Mouse (Mus musculus): ENCODE data around the gene Copg2. TPM values are rescaled to one million over a fixed set of nuclear protein-coding genes. Genes with fewer than 3 reads are reported as not detected.

Copg2 gene
- polyA plus RNA-seq, 1 experiment = 81.8 TPM

GRCm38 (mm10) chr6:30749892-30750291, 146.7 kb downstream of the Copg2 start:
- TF ChIP-seq EP300 (IDR thresholded peaks at IDR 0.05; ENCODE audit: insufficient read depth, low read depth, low read length) (no peak), POLR2A (IDR thresholded peaks at IDR 0.05; ENCODE audit: insufficient read depth, low read length) (no peak)
- Histone ChIP-seq H3K27ac (ENCODE audit: insufficient read depth, low read length) (no peak overlapping the region), H3K9ac (ENCODE audit: low read depth, poor library complexity, severe bottlenecking) (no peak overlapping the region), H3K36me3 (ENCODE audit: control insufficient read depth, insufficient read depth, low read length, poor library complexity, severe bottlenecking) (peaks cover 31% of the 10 kb centered on the region), H3K9me3 (replicated peaks; ENCODE audit: control insufficient read depth, insufficient read depth, low read length, poor library complexity, severe bottlenecking) (no peaks in the 10 kb centered on the region), H3K4me3 (ENCODE audit: low read depth, low read length) (no peak overlapping the region), H3K27me3 (ENCODE audit: control insufficient read depth, insufficient read depth, low read length, poor library complexity, severe bottlenecking) (no peaks in the 10 kb centered on the region), H3K4me1 (ENCODE audit: control insufficient read depth, insufficient read depth, low read length) (no peaks in the 10 kb centered on the region)

DNA sequence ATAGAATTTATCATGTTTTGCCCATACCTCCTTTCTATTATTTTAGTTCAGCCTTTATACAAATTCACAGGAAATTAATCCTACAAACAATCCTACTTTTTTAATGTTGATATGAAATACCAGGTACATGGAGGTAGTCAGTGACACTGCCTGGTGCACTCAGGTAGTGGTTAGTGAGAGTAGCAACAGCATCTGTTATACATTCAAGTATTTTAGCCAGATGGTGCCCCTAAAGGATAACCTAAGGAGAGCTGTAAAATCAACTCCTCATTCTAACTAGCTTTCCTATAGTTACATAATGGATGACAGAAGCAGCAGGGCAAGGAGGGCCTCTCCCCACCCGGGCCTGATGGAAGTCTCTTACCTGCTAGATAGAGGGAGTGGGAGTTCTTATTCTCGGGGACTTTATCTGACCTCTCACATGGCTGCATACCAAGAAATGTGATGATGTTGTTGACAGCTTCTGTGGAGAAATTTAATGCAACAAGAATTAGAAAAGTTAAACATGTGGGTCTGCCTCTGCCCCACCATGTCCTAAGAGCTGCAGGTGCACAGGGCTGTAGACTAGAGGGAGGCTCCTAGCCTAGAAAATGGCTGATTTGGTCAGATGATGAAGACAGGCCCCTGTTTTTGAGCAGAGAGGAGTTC, 147.4 kb downstream of the Copg2 start:
- H3K27ac ChIP-seq (ENCODE audit: insufficient read depth, low read length) = no peak overlapping the region
- no peak overlapping the region for H3K9ac ChIP-seq (ENCODE audit: low read depth, poor library complexity, severe bottlenecking)
- TF ChIP-seq EP300 (IDR thresholded peaks at IDR 0.05; ENCODE audit: insufficient read depth, low read depth, low read length) = no peak
- no peak for TF ChIP-seq CTCF (IDR thresholded peaks at IDR 0.05; ENCODE audit: low read depth, low read length)
- no peaks in the 10 kb centered on the region for H3K4me1 ChIP-seq (ENCODE audit: control insufficient read depth, insufficient read depth, low read length)
- peaks cover 32% of the 10 kb centered on the region for H3K36me3 ChIP-seq (ENCODE audit: control insufficient read depth, insufficient read depth, low read length, poor library complexity, severe bottlenecking)
- no peaks in the 10 kb centered on the region for H3K9me3 ChIP-seq (replicated peaks; ENCODE audit: control insufficient read depth, insufficient read depth, low read length, poor library complexity, severe bottlenecking)
- H3K27me3 ChIP-seq (ENCODE audit: control insufficient read depth, insufficient read depth, low read length, poor library complexity, severe bottlenecking) = no peaks in the 10 kb centered on the region
- no peak overlapping the region for H3K4me3 ChIP-seq (ENCODE audit: low read depth, low read length)

DNA sequence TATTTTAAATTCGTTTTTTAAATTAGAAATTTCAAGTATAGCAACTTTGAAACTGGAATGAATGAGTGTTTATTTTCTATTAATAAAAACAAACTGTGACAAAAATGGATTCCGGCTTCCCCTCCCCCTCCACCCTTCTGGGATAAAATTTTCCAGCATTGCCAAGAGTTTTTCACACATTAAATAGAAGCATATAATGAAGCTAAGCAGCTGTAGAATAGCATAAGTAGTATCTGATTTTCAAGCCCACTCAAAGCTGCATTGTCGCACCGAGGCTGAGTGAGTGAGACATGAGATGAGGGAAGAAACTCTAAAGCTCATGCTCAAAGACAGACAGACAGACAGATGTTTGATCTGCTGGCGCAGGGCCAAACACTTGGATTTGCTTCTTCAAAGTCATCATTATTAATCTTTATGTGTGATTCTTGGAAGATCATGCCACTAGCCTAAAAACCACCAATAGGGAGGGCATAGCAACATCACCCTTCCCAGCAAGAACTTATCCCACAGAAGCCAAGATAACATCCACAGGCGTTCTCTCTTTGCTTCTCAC, 148.2 kb downstream of the Copg2 start:
- no peaks in the 10 kb centered on the region for H3K27me3 ChIP-seq (ENCODE audit: control insufficient read depth, insufficient read depth, low read length, poor library complexity, severe bottlenecking)
- TF ChIP-seq EP300 (IDR thresholded peaks at IDR 0.05; ENCODE audit: insufficient read depth, low read depth, low read length) (no peak), CTCF (IDR thresholded peaks at IDR 0.05; ENCODE audit: low read depth, low read length) (no peak), POLR2A (IDR thresholded peaks at IDR 0.05; ENCODE audit: insufficient read depth, low read length) (no peak)
- no peak overlapping the region for H3K9ac ChIP-seq (ENCODE audit: low read depth, poor library complexity, severe bottlenecking)
- no peaks in the 10 kb centered on the region for H3K4me1 ChIP-seq (ENCODE audit: control insufficient read depth, insufficient read depth, low read length)
- no peak overlapping the region for H3K27ac ChIP-seq (ENCODE audit: insufficient read depth, low read length)
- no peak overlapping the region for H3K4me3 ChIP-seq (ENCODE audit: low read depth, low read length)
- H3K36me3 ChIP-seq (ENCODE audit: control insufficient read depth, insufficient read depth, low read length, poor library complexity, severe bottlenecking) = peaks cover 39% of the 10 kb centered on the region
- H3K9me3 ChIP-seq (replicated peaks; ENCODE audit: control insufficient read depth, insufficient read depth, low read length, poor library complexity, severe bottlenecking) = no peaks in the 10 kb centered on the region

DNA sequence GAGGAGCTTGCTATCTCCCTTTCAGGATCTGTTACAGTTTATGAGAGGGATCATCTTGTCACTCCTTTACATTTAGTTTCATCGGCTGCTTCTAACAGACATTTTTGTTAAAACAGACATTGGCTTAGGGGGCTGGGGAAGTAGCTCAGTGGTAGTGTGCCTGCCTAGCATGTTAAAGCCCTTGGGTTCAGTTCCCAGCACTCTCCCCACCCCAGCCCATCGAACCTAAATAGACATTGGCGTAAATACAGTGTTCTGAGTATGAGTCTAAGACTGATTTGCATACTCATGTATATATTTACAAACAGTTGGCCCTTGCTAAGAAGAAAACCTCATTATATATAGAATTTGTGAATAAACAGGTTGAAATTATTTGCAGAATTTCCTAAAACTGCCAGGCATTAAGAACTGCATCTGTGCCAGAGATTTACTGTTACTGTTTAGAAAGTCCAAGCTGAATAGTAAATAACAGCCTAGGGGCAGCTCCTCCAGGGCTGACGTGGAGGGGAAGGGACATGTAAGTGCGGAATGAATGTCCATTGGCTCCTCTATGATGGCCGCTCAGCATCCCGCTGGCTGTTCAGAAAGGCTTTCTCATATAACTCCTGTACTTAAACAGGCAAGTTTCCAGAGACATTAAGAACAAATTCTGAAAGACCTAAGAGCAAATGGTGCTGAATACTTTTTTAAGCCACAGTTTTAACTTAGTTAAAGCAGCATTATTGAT, 148.8 kb downstream of the Copg2 start:
- no peaks in the 10 kb centered on the region for H3K4me1 ChIP-seq (ENCODE audit: control insufficient read depth, insufficient read depth, low read length)
- no peaks in the 10 kb centered on the region for H3K9me3 ChIP-seq (replicated peaks; ENCODE audit: control insufficient read depth, insufficient read depth, low read length, poor library complexity, severe bottlenecking)
- H3K27ac ChIP-seq (ENCODE audit: insufficient read depth, low read length) = no peak overlapping the region
- H3K4me3 ChIP-seq (ENCODE audit: low read depth, low read length) = no peak overlapping the region
- H3K9ac ChIP-seq (ENCODE audit: low read depth, poor library complexity, severe bottlenecking) = no peak overlapping the region
- no peaks in the 10 kb centered on the region for H3K27me3 ChIP-seq (ENCODE audit: control insufficient read depth, insufficient read depth, low read length, poor library complexity, severe bottlenecking)
- TF ChIP-seq CTCF (IDR thresholded peaks at IDR 0.05; ENCODE audit: low read depth, low read length) (no peak), POLR2A (IDR thresholded peaks at IDR 0.05; ENCODE audit: insufficient read depth, low read length) (no peak), EP300 (IDR thresholded peaks at IDR 0.05; ENCODE audit: insufficient read depth, low read depth, low read length) (no peak)
- H3K36me3 ChIP-seq (ENCODE audit: control insufficient read depth, insufficient read depth, low read length, poor library complexity, severe bottlenecking) = peaks cover 41% of the 10 kb centered on the region

DNA sequence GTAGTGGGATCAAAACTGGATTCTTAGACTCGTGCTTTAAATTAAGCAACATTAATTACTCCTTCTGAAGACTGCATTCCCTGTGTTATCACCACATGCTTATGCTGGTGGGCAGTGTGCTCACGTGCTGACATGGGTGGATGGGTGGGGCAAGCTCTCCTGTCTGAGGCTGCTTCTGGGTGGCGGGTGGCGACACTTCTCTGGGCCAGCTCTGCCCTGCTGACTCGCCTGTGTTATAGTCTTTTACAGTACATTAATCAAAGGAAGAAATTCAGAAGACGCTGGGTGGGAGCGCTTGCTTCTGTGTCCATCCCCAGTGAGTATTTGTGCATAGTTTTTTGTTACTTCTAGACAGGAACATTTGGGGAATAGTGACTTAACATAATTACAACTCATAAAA, 151.0 kb downstream of the Copg2 start:
- Histone ChIP-seq H3K27me3 (ENCODE audit: control insufficient read depth, insufficient read depth, low read length, poor library complexity, severe bottlenecking) (no peaks in the 10 kb centered on the region), H3K36me3 (ENCODE audit: control insufficient read depth, insufficient read depth, low read length, poor library complexity, severe bottlenecking) (peaks cover 41% of the 10 kb centered on the region), H3K27ac (ENCODE audit: insufficient read depth, low read length) (no peak overlapping the region), H3K4me1 (ENCODE audit: control insufficient read depth, insufficient read depth, low read length) (no peaks in the 10 kb centered on the region), H3K4me3 (ENCODE audit: low read depth, low read length) (no peak overlapping the region), H3K9me3 (replicated peaks; ENCODE audit: control insufficient read depth, insufficient read depth, low read length, poor library complexity, severe bottlenecking) (no peaks in the 10 kb centered on the region), H3K9ac (ENCODE audit: low read depth, poor library complexity, severe bottlenecking) (no peak overlapping the region)
- TF ChIP-seq EP300 (IDR thresholded peaks at IDR 0.05; ENCODE audit: insufficient read depth, low read depth, low read length) (no peak), POLR2A (IDR thresholded peaks at IDR 0.05; ENCODE audit: insufficient read depth, low read length) (no peak), CTCF (IDR thresholded peaks at IDR 0.05; ENCODE audit: low read depth, low read length) (no peak)

GRCm38 (mm10) chr6:30744846-30745245, 151.7 kb downstream of the Copg2 start:
- no peak overlapping the region for H3K27ac ChIP-seq (ENCODE audit: insufficient read depth, low read length)
- peaks cover 41% of the 10 kb centered on the region for H3K36me3 ChIP-seq (ENCODE audit: control insufficient read depth, insufficient read depth, low read length, poor library complexity, severe bottlenecking)
- TF ChIP-seq CTCF (IDR thresholded peaks at IDR 0.05; ENCODE audit: low read depth, low read length) = no peak
- no peak for TF ChIP-seq EP300 (IDR thresholded peaks at IDR 0.05; ENCODE audit: insufficient read depth, low read depth, low read length)
- TF ChIP-seq POLR2A (IDR thresholded peaks at IDR 0.05; ENCODE audit: insufficient read depth, low read length) = no peak

More at GRCm38 (mm10) chr6:30744846-30745245, 151.7 kb downstream of the Copg2 start:
- Histone ChIP-seq H3K4me1 (ENCODE audit: control insufficient read depth, insufficient read depth, low read length) (no peaks in the 10 kb centered on the region), H3K27me3 (ENCODE audit: control insufficient read depth, insufficient read depth, low read length, poor library complexity, severe bottlenecking) (no peaks in the 10 kb centered on the region), H3K9ac (ENCODE audit: low read depth, poor library complexity, severe bottlenecking) (no peak overlapping the region), H3K4me3 (ENCODE audit: low read depth, low read length) (no peak overlapping the region), H3K9me3 (replicated peaks; ENCODE audit: control insufficient read depth, insufficient read depth, low read length, poor library complexity, severe bottlenecking) (peaks cover 3% of the 10 kb centered on the region)

Data from ES-Bruce4 (cell line).